Mouse (Mus musculus) T-helper 1 cell (primary cell): Measurements from ENCODE around the gene Timm44.

Experiments used
- in situ Hi-C: fragments of 300-600 bp; cut with MboI, MseI; formaldehyde crosslinking; loops from one replicate; pipeline ENCODE4 v1.15.1; 2025; ENCODE audit warnings: high pct_unique_total_duplicates

Gene Timm44

DNA sequence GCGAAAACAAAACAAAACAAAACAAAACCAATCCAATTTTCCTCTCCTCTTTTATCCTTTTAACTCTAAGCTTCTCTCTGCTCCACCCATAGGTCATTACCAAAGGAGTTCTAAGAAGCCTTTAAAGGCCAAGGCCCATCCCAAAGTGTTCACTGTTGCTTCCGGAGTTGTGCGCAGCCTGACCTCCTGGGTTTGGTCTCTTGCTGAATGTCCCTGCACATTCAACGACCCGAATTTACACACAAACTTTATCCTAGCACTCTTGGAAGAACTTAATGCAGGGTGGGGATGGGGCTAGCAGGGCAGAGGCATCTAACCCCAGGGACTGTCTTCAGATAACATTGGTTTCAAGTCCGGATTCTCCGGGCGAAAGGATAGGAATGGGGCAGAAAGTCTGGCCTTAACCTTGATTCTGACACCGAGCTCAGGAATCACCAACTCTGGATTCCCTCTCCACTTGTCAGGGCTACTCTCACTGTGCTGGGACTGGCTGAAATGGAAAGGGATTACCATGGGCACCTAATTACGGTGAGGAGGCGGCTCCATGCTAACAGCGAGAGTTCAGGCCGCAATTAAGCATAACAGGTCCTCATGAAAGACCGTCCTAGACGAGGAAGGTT is 37.8 kb downstream of the Timm44 start:
- in situ Hi-C loops, result no loop called here

GRCm38 (mm10) chr8:4230612-4231351 is 44.9 kb downstream of the Timm44 start:
- in situ Hi-C loops, result no loop called here

- in situ Hi-C loops, result loop anchor here (10.0 kb wide), 1 partner anchor 605 kb away; the partner anchor contains the start of genes Pcp2, Pet100 and Xab2
These were observed 45.9 kb downstream of the Timm44 start for GRCm38 (mm10) chr8:4229784-4230183.

DNA sequence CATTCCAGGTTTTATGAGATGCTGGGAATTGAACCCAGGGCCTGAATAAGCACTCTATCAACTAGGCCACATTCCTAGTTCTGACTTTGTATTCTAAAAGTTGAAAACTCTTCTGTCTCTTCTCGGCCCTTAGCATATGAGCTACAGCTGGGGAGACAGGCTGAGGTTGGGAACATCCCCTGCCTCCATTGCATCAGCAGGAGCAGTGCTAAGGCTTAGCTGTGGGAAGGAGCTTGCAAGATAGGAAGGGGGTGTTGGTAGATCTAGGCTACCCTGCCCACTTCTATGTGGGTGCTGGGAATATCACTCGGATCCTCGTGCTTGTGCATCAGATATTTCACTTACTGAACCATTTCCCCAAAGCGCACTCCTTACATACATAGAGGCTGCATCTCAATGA is 47.8 kb downstream of the Timm44 start:
- in situ Hi-C loops, result loop anchor here (10.0 kb wide), 1 partner anchor 603 kb away; the partner anchor contains the start of genes Pcp2, Pet100 and Xab2

DNA sequence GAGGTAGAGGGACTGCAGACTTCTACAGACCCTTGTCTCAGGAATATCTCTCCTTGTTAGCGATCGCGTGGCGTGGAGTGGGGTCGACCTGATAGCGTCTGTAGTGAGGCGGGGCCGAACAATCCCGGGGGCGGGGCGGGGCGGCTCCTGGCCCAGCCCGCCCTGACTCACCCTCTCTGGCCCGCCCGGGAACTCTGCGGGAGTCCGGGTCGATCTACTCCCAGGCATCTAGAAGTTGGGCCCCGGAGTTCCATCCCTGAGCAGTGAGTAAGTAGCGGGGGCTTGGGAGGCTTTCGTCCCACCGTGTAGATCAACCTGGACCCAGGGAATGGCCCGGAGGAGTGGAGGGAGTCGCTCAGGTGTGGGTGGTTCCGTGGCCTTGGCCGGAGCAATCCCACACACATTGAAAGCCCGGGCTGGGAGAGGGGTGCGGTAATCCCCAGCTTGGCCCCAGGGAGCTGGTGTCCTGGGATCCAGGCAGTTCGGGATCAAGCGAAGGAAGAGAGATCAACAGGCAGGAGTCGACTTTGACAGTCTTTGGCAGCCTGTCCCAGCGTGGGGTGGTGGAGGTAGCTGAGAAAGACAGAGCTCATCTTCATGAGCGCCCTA is 48.9 kb downstream of the Timm44 start, which contains the start of gene Lrrc8e:
Gene Lrrc8e (plus strand): TSS at position 89 of the 609 bp plus-strand sequence.
- in situ Hi-C loops, result loop anchor here (10.0 kb wide), 1 partner anchor 602 kb away; the partner anchor contains the start of genes Pcp2, Pet100 and Xab2

DNA sequence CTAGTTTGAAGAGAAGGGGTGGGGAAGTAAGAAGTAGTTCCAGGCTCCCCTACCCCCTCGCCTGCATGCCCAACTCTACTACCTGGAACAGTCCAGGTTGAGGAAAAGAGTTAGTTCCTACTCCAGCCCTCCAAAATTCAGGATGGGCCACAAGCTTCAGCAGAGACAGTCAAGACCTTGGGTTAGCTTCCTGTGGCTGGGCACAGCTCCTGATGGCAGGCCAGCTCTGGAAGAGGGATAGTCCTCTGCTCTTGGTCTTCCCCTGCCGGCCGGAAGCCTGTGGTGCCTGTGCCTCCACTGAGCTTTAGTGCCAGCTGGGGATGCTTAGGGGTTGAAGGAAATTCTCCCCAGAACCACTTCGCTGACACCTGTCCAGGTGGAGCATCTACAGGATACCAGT is 49.4 kb downstream of the Timm44 start:
- in situ Hi-C loops, result loop anchor here (10.0 kb wide), 1 partner anchor 602 kb away; the partner anchor contains the start of genes Pcp2, Pet100 and Xab2

GRCm38 (mm10) chr8:4222059-4222458 is 53.7 kb downstream of the Timm44 start:
- in situ Hi-C loops, result loop anchor here (10.0 kb wide), 1 partner anchor 597 kb away; the partner anchor contains the start of genes Pcp2, Pet100 and Xab2

GRCm38 (mm10) chr8:4219617-4220016 is 56.1 kb downstream of the Timm44 start:
- in situ Hi-C loops, result loop anchor here (5.0 to 10.0 kb wide), 2 partner anchors 52 to 595 kb away; partner anchors contain the start of genes Evi5l, Pcp2, Pet100 and Xab2

DNA sequence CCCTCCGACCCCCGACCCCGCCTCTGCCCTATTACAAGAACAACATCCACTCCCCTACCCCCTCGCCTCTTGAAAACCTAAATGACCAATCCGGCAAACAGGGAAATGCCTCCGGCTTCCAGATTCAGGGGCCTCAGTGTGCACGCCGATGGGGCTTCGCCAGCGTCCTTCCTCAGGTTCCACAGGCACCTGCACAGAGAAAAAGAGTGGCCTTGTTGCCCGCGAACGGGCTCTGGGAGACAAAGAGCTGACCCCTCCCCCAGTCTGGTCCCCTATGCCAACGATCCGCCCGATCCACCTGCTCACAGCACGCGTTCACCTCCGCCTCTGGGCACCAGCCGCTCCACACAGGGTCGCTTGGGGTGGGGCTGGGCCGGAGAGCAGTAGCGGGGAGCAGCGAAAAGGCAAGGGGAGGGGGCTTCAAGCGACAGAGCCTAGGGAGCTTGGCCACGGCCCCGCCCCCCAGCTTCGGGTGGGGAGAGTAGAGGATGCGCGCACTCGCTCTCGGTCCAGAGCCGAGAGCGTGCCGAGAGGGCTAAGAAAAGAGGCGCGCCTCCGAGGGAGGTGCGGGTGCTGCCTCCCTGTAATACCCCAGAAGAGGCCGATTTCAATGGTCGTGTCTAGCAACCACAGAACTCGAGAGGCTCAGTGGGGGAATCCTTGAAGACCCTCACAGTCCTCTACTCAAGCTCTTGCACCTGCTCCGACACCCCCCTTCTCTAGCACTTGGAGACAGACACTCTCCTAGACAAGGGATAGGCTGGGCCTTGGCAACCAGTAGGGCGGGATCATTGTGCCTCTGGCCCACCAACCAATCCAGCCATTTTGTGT is 58.7 kb downstream of the Timm44 start, which contains the start of gene Prr36:
Gene Prr36 (minus strand): TSS at position 669 of the 831 bp plus-strand sequence.
- in situ Hi-C loops, result loop anchor here (5.0 kb wide), 1 partner anchor 50 kb away; the partner anchor contains the start of gene Evi5l

GRCm38 (mm10) chr8:4216296-4216695 is 59.4 kb downstream of the Timm44 start:
- in situ Hi-C loops, result loop anchor here (5.0 kb wide), 1 partner anchor 49 kb away; the partner anchor contains the start of gene Evi5l

DNA sequence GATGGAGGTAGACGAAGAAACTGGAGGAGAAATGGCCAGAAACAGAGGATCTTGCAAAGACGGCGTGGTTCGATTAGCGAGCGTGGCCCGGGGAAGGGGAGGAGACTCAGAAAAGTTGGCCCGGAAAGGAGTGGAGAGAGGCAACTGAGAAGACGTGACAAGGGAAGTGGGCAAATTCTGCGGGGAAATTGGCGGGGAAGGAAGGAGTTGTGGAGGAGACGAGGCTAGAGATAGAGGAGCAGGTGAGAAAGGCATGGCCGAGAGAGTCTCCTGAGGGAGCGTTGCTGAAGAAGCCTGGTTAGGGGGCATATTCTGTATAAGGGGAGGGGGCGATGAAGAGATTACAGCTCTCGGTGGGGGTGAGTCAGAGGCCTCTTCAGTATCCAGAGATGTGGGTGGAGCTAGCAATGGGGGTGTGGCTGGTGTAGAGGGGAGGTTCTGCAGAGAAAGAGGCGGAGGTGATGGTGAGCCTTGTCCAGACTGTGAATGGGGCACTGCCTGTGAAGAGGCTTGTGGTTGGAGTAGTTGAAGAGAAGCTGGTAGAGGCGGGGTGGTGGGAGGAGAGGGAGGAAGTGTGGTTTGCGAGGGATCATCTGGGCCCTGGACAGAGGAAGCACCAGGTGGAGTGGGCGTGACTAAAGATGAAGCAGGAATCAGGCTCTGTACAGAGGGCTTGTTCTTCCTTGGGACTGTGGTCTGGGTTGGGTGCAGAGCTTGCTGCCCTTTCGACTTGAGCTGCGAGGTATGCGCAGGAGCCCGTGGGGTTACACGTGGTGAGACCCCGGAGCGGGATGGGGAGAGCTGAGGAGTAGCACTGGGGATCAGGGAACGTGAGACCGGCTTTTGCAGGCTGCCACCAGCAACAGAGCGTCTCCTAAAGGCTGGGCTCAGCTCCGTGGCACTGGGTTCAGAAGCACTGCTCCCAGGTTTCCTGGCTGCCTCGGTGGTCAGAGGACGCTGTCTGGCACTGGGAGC is 61.4 kb downstream of the Timm44 start:
- in situ Hi-C loops, result no loop called here

GRCm38 (mm10) chr8:4213210-4214005 is 62.3 kb downstream of the Timm44 start:
- in situ Hi-C loops, result no loop called here

DNA sequence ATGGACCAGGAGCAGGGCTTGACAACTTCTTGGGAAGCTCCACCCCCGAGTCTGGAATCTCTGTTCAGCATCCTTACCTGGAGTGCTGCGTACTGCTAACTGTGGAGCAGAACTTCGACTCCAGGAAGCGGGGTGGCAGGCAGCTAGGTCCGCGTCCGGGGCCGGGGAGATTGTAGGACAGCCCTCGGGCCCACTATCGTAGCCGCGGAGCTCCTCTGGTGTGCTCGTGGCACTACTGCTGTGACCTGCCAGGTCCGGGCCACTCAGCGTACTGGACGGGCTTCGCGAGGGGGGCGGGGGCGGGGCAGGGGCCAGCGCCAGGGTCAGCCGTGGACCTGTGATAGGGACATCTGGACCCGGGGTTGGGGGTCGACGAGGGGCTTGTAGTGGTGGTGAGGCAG is 62.9 kb downstream of the Timm44 start:
- in situ Hi-C loops, result no loop called here

- in situ Hi-C loops, result no loop called here
These were observed 64.6 kb downstream of the Timm44 start for GRCm38 (mm10) chr8:4211097-4211496.
